ENCODE assay signal across 10 mouse cellular contexts in the genomic region with DNA sequence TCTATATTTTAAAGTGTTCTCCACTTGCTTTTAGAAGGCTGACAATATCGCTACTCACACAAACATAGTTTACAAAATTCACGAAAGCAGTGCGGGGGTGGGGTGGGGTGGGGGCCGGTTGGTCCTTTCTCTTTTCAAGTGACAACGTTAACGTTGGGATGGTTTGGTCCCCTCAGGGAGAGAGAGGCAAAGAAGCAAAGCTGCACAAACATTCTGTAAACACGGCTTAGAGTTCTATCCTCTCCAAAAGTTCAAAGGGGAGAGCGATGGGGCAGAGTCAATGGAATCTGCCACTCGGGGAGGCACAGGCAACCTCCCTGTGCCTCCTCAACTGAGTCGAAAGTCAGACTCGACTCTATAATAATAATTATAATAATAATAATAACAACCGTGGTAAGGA. TPM values are rescaled to one million over a fixed set of nuclear protein-coding genes. Genes with fewer than 3 reads are reported as not detected.
DNase-seq lines count a peak whose midpoint lies in the region; ATAC-seq and TF ChIP-seq lines count a peak whose summit lies in the region.
"Had no signal": no experiment of that assay in that cellular context is flagged by ENCODE, and none has a peak within 500 bp of the region (broad histone marks: within the 10 kb centered on the region; RNA-seq: fewer than 3 reads in every experiment).

No protein-coding gene starts in this region.

- DNase-seq in kidney, postnatal 0 days (ENCODE audit: low spot score): no peak
- DNase-seq in kidney, postnatal 25 days: no peak
- no peak for DNase-seq in thymus, postnatal 14 days
- DNase-seq in cerebellum, postnatal 14 days: no peak
- DNase-seq: heart, postnatal 4 days; thymus, postnatal 25 days had no signal

- ATAC-seq in kidney, postnatal 0 days (replicated peaks; ENCODE audit: low FRiP score, low read depth): no peak
- ATAC-seq in embryonic facial prominence, embryonic 15.5 days (ENCODE audit: insufficient number of reproducible peaks, low FRiP score, low TSS enrichment, low read depth): no peak
- no peak for ATAC-seq in intestine, embryonic 15.5 days
- no peak for ATAC-seq in midbrain, embryonic 16.5 days
- ATAC-seq in kidney, embryonic 14.5 days (ENCODE audit: low FRiP score, low TSS enrichment): no peak

- H3K4me3 ChIP-seq in kidney, postnatal 0 days (replicated peaks; ENCODE audit: low read depth, low read length): no peak overlapping the region
- peak overlapping the region; percentile 29 for H3K4me3 ChIP-seq in embryonic facial prominence, embryonic 15.5 days (replicated peaks)
- peak overlapping the region; percentile 21 for H3K4me3 ChIP-seq in intestine, embryonic 15.5 days (replicated peaks)
- H3K4me3 ChIP-seq in midbrain, embryonic 16.5 days (ENCODE audit: low read depth, low read length): peak overlapping the region; percentile 32
- H3K4me3 ChIP-seq in kidney, embryonic 14.5 days (ENCODE audit: low read length): no peak overlapping the region

- H3K9ac ChIP-seq in kidney, postnatal 0 days (ENCODE audit: low read depth, low read length): no peak overlapping the region
- H3K9ac ChIP-seq in embryonic facial prominence, embryonic 15.5 days: no peak overlapping the region
- no peak overlapping the region for H3K9ac ChIP-seq in intestine, embryonic 15.5 days
- peak overlapping the region; percentile 6 for H3K9ac ChIP-seq in midbrain, embryonic 16.5 days (ENCODE audit: low read depth, low read length)
- no peak overlapping the region for H3K9ac ChIP-seq in kidney, embryonic 14.5 days (ENCODE audit: low read depth, low read length)

- peaks cover 87% of the 10 kb centered on the region for H3K27me3 ChIP-seq in kidney, postnatal 0 days (ENCODE audit: insufficient read depth, low read length)
- H3K27me3 ChIP-seq in embryonic facial prominence, embryonic 15.5 days: peaks cover 93% of the 10 kb centered on the region
- H3K27me3 ChIP-seq in intestine, embryonic 15.5 days (replicated peaks): peaks cover 92% of the 10 kb centered on the region
- peaks cover 63% of the 10 kb centered on the region for H3K27me3 ChIP-seq in midbrain, embryonic 16.5 days (ENCODE audit: control insufficient read depth, insufficient read depth, low read depth, low read length)
- peaks cover 93% of the 10 kb centered on the region for H3K27me3 ChIP-seq in kidney, embryonic 14.5 days (ENCODE audit: control insufficient read depth, insufficient read depth, low read length)

- WGBS in kidney, postnatal 0 days: 1% methylated on average over 12 of the region's 12 CpGs
- WGBS in embryonic facial prominence, embryonic 15.5 days: 3% methylated on average over 12 of the region's 12 CpGs
- 2% methylated on average over 12 of the region's 12 CpGs for WGBS in intestine, embryonic 15.5 days
- WGBS in midbrain, embryonic 16.5 days: 2% methylated on average over 12 of the region's 12 CpGs
- under 1% methylated on average over 12 of the region's 12 CpGs for WGBS in kidney, embryonic 14.5 days

- 0 out of 2 replicates have a peak overlapping the region, but pooled peaks have one; percentile 43 for H3K4me2 ChIP-seq in kidney, postnatal 0 days (ENCODE audit: low read length)
- peak overlapping the region; percentile 48 for H3K4me2 ChIP-seq in embryonic facial prominence, embryonic 15.5 days (replicated peaks)
- peak overlapping the region; percentile 57 for H3K4me2 ChIP-seq in intestine, embryonic 15.5 days (replicated peaks)
- peak overlapping the region; percentile 39; the same call in 1 of the 2 replicates for H3K4me2 ChIP-seq in midbrain, embryonic 16.5 days (ENCODE audit: low read length)
- H3K4me2 ChIP-seq in kidney, embryonic 14.5 days (replicated peaks; ENCODE audit: low read depth, low read length): no peak overlapping the region

- H3K36me3 ChIP-seq in kidney, postnatal 0 days (ENCODE audit: insufficient read depth, low read length): no peaks in the 10 kb centered on the region
- no peaks in the 10 kb centered on the region for H3K36me3 ChIP-seq in embryonic facial prominence, embryonic 15.5 days
- no peaks in the 10 kb centered on the region for H3K36me3 ChIP-seq in intestine, embryonic 15.5 days
- H3K36me3 ChIP-seq in midbrain, embryonic 16.5 days (ENCODE audit: control insufficient read depth, insufficient read depth, low read length): no peaks in the 10 kb centered on the region
- no peaks in the 10 kb centered on the region for H3K36me3 ChIP-seq in kidney, embryonic 14.5 days (ENCODE audit: control insufficient read depth, insufficient read depth, low read length)

- H3K9me3 ChIP-seq in kidney, postnatal 0 days (replicated peaks; ENCODE audit: low read length): no peaks in the 10 kb centered on the region
- H3K9me3 ChIP-seq in embryonic facial prominence, embryonic 15.5 days (replicated peaks): no peaks in the 10 kb centered on the region
- no peaks in the 10 kb centered on the region for H3K9me3 ChIP-seq in intestine, embryonic 15.5 days
- H3K9me3 ChIP-seq in midbrain, embryonic 16.5 days (replicated peaks; ENCODE audit: control insufficient read depth, low read length, poor library complexity, severe bottlenecking): no peaks in the 10 kb centered on the region
- H3K9me3 ChIP-seq in kidney, embryonic 14.5 days (ENCODE audit: control insufficient read depth, low read length): no peaks in the 10 kb centered on the region

- no peak overlapping the region for H3K27ac ChIP-seq in kidney, postnatal 0 days
- no peak overlapping the region for H3K27ac ChIP-seq in embryonic facial prominence, embryonic 15.5 days (replicated peaks)
- H3K27ac ChIP-seq in intestine, embryonic 15.5 days: no peak overlapping the region
- H3K27ac ChIP-seq in midbrain, embryonic 16.5 days (ENCODE audit: low read length): no peak overlapping the region
- H3K27ac ChIP-seq in kidney, embryonic 14.5 days (ENCODE audit: low read depth, low read length): no peak overlapping the region

- no peak for TF ChIP-seq CTCF in kidney, postnatal 0 days (IDR thresholded peaks at IDR 0.05; ENCODE audit: low read depth)

- 0 out of 2 replicates have a peak, but pooled peaks cover 4% of the 10 kb centered on the region for H3K4me1 ChIP-seq in kidney, postnatal 0 days (replicated peaks; ENCODE audit: insufficient read depth, low read length)
- H3K4me1 ChIP-seq in embryonic facial prominence, embryonic 15.5 days: peaks cover 32% of the 10 kb centered on the region
- H3K4me1 ChIP-seq in intestine, embryonic 15.5 days (replicated peaks): peaks cover 13% of the 10 kb centered on the region
- H3K4me1 ChIP-seq in midbrain, embryonic 16.5 days (ENCODE audit: control insufficient read depth, insufficient read depth, low read length): peaks cover 8% of the 10 kb centered on the region
- 0 out of 2 replicates have a peak, but pooled peaks cover 10% of the 10 kb centered on the region for H3K4me1 ChIP-seq in kidney, embryonic 14.5 days (ENCODE audit: control insufficient read depth, insufficient read depth, low read length)

RNA-seq across cellular contexts. Expression of gene Nkx2-2, which starts 10.5 kb away (rescaled TPM):
- 0.20 TPM in 1 of 2 replicates, not detected in the other for polyA plus RNA-seq in kidney, postnatal 0 days (2015; fragmentation: Nextera tagmentation; extraction: Ambion mirVana)
- polyA plus RNA-seq in embryonic facial prominence, embryonic 15.5 days (2015; fragmentation: Nextera tagmentation; extraction: Ambion mirVana): not detected in 2 replicates
- polyA plus RNA-seq in intestine, embryonic 15.5 days (2015; fragmentation: Nextera tagmentation; extraction: Ambion mirVana): 3.6 and 4.2 TPM in 2 replicates
- polyA plus RNA-seq in midbrain, embryonic 16.5 days (2015; fragmentation: Nextera tagmentation; extraction: Ambion mirVana): 8.5 and 8.7 TPM in 2 replicates
- not detected in 2 replicates for polyA plus RNA-seq in kidney, embryonic 14.5 days (2014; fragmentation: Nextera tagmentation; extraction: Ambion mirVana)

Comparison
In these comparisons a context has a peak if more than half of its experiments do, and no peak if none do; other contexts are left out.
1. H3K4me3 ChIP-seq: peak in embryonic facial prominence, embryonic 15.5 days (single experiment), intestine, embryonic 15.5 days (single experiment) and midbrain, embryonic 16.5 days (single experiment); none in kidney, postnatal 0 days (single experiment) and kidney, embryonic 14.5 days (single experiment).